Mouse (Mus musculus) ovary, postnatal 10 days (tissue): ENCODE data around the gene Tmem139.

Experiments used
- DNase-seq: peaks from one replicate; pipeline ENCODE4 v3.0.0; 2022; ENCODE audit warnings: low spot score

Tmem139 gene

GRCm38 (mm10) chr6:42261524-42262170 is at the start of gene Tmem139:
Tmem139 (plus strand) TSS chr6:42261970.
- DNase-seq, result no peak

GRCm38 (mm10) chr6:42215028-42215427 is 46.7 kb upstream of the Tmem139 start, which contains the start of gene Tas2r144:
Tas2r144 (plus strand) TSS chr6:42215328.
- DNase-seq, result no peak

- DNase-seq, result no peak
Measured at GRCm38 (mm10) chr6:42222286-42222685, 39.5 kb upstream of the Tmem139 start.

GRCm38 (mm10) chr6:42225046-42225445 is 36.7 kb upstream of the Tmem139 start:
- DNase-seq, result no peak

GRCm38 (mm10) chr6:42227240-42228101 is 34.3 kb upstream of the Tmem139 start:
- no peak for DNase-seq

GRCm38 (mm10) chr6:42229610-42230009 is 32.2 kb upstream of the Tmem139 start:
- no peak for DNase-seq

GRCm38 (mm10) chr6:42231191-42231590 is 30.6 kb upstream of the Tmem139 start:
- DNase-seq, result no peak

GRCm38 (mm10) chr6:42237276-42237805 is 24.4 kb upstream of the Tmem139 start:
- DNase-seq, result no peak

- no peak for DNase-seq
Measured at GRCm38 (mm10) chr6:42241311-42242045, 20.3 kb upstream of the Tmem139 start.

GRCm38 (mm10) chr6:42245711-42246353 is 15.9 kb upstream of the Tmem139 start, which contains the start of gene Gstk1:
Gstk1 (plus strand) TSS chr6:42245935.
- peak; percentile 45 for DNase-seq

- DNase-seq, result no peak
Measured at GRCm38 (mm10) chr6:42247173-42247572, 14.6 kb upstream of the Tmem139 start.

- DNase-seq, result no peak
Measured at GRCm38 (mm10) chr6:42247981-42248380, 13.8 kb upstream of the Tmem139 start.

- DNase-seq, result no peak
Measured at GRCm38 (mm10) chr6:42251791-42252190, 10.0 kb upstream of the Tmem139 start.

- DNase-seq, result no peak
Measured at GRCm38 (mm10) chr6:42253103-42253502, 8.7 kb upstream of the Tmem139 start.

- no peak for DNase-seq
Measured at GRCm38 (mm10) chr6:42257303-42257863, 4.4 kb upstream of the Tmem139 start.

- DNase-seq, result no peak
Measured at GRCm38 (mm10) chr6:42260430-42260829, 1.3 kb upstream of the Tmem139 start.

- DNase-seq, result peak; percentile 92
Measured at GRCm38 (mm10) chr6:42264626-42265312, 3.0 kb downstream of the Tmem139 start, which contains the start of gene Casp2. Casp2 (plus strand) TSS chr6:42264985.

- no peak for DNase-seq
Measured at GRCm38 (mm10) chr6:42265391-42266330, 3.9 kb downstream of the Tmem139 start.

GRCm38 (mm10) chr6:42270817-42271216 is 9.0 kb downstream of the Tmem139 start:
- DNase-seq, result no peak
